8 mouse cellular contexts compared by ENCODE assay signal in genomic region chr4:135569201-135569600, GRCm38 (mm10). TPM values are rescaled to one million over a fixed set of nuclear protein-coding genes. Genes with fewer than 3 reads are reported as not detected.
DNase-seq lines count a peak whose midpoint lies in the region; ATAC-seq lines count a peak whose summit lies in the region.
"Had no signal": no experiment of that assay in that cellular context is flagged by ENCODE, and none has a peak within 500 bp of the region (broad histone marks: within the 10 kb centered on the region; RNA-seq: fewer than 3 reads in every experiment).

No protein-coding gene starts in this region.

- peak overlapping the region; percentile 61; the same call in 1 of the 2 replicates for H3K4me2 ChIP-seq in lung, embryonic 16.5 days (ENCODE audit: low read depth, low read length)
- H3K4me2 ChIP-seq in forebrain, embryonic 13.5 days: peak overlapping the region; percentile 60

- no peak overlapping the region for H3K9ac ChIP-seq in lung, embryonic 16.5 days (ENCODE audit: low read length)
- no peak overlapping the region for H3K9ac ChIP-seq in forebrain, embryonic 13.5 days
- H3K9ac ChIP-seq: hindbrain, embryonic 15.5 days had no signal

- no peak for ATAC-seq in lung, embryonic 16.5 days (ENCODE audit: low read depth)
- no peak for ATAC-seq in forebrain, embryonic 13.5 days

- H3K4me3 ChIP-seq in lung, embryonic 16.5 days (ENCODE audit: low read length): no peak overlapping the region
- H3K4me3 ChIP-seq in forebrain, embryonic 13.5 days: no peak overlapping the region

- 7% methylated on average over 11 of the region's 11 CpGs for WGBS in lung, embryonic 16.5 days
- WGBS in forebrain, embryonic 13.5 days: 7% methylated on average over 11 of the region's 11 CpGs

- peaks cover 32% of the 10 kb centered on the region for H3K4me1 ChIP-seq in lung, embryonic 16.5 days (replicated peaks; ENCODE audit: control insufficient read depth, insufficient read depth, low read length)
- peaks cover 84% of the 10 kb centered on the region for H3K4me1 ChIP-seq in forebrain, embryonic 13.5 days

- no peaks in the 10 kb centered on the region for H3K36me3 ChIP-seq in lung, embryonic 16.5 days (ENCODE audit: control insufficient read depth, insufficient read depth, low read length)
- H3K36me3 ChIP-seq in forebrain, embryonic 13.5 days (ENCODE audit: poor library complexity, severe bottlenecking): no peaks in the 10 kb centered on the region
- H3K36me3 ChIP-seq: hindbrain, embryonic 15.5 days had no signal

- H3K27ac ChIP-seq in lung, embryonic 16.5 days (ENCODE audit: low read length): no peak overlapping the region
- no peak overlapping the region for H3K27ac ChIP-seq in forebrain, embryonic 13.5 days
- H3K27ac ChIP-seq: hindbrain, embryonic 15.5 days had no signal

- no peak for DNase-seq in lung, postnatal 25 days (ENCODE audit: low spot score)
- peak; percentile 40 to 58 for DNase-seq in kidney, postnatal 36 days
- peak; percentile 13 for DNase-seq in thymus, postnatal 0 days (ENCODE audit: low spot score)
- no peak for DNase-seq in adipocyte (ENCODE audit: low spot score)
- no peak for DNase-seq in cerebellum, adult 9-11 months

- peaks cover 39% of the 10 kb centered on the region for H3K27me3 ChIP-seq in lung, embryonic 16.5 days (ENCODE audit: control insufficient read depth, insufficient read depth, low read depth, low read length)
- H3K27me3 ChIP-seq in forebrain, embryonic 13.5 days: peaks cover 45% of the 10 kb centered on the region

- H3K9me3 ChIP-seq in lung, embryonic 16.5 days (ENCODE audit: control insufficient read depth, low read length): no peaks in the 10 kb centered on the region
- H3K9me3 ChIP-seq in forebrain, embryonic 13.5 days (replicated peaks): no peaks in the 10 kb centered on the region
- H3K9me3 ChIP-seq: hindbrain, embryonic 15.5 days had no signal

RNA-seq across cellular contexts. Expression of gene Grhl3, which starts 4.2 kb away (rescaled TPM):
- polyA plus RNA-seq in lung, embryonic 16.5 days (2015; fragmentation: Nextera tagmentation; extraction: Ambion mirVana): 3.8 and 4.7 TPM in 2 replicates
- 0.63 and 0.79 TPM in 2 replicates for polyA plus RNA-seq in forebrain, embryonic 13.5 days (2015; fragmentation: Nextera tagmentation; extraction: Ambion mirVana)
- polyA plus RNA-seq in thymus, postnatal 0 days (2015; fragmentation: Nextera tagmentation; extraction: Ambion mirVana): 0.78 and 1.2 TPM in 2 replicates

Comparison
In these comparisons a context has a peak if more than half of its experiments do, and no peak if none do; other contexts are left out.
1. DNase-seq: peak in kidney, postnatal 36 days (2 of 2) and thymus, postnatal 0 days (single experiment); none in lung, postnatal 25 days (single experiment), adipocyte (single experiment) and cerebellum, adult 9-11 months (single experiment).